Mouse (Mus musculus): ENCODE results near the gene Mtf1. TPM values are rescaled to one million over a fixed set of nuclear protein-coding genes. Genes with fewer than 3 reads are reported as not detected.

The Mtf1 gene
- polyA plus RNA-seq, 1 experiment from 2014 or later: 11.7 TPM

- H3K9me3 ChIP-seq: no peaks in the 10 kb centered on the region
- no peak overlapping the region for H3K27ac ChIP-seq
- H3K27me3 ChIP-seq (replicated peaks): no peaks in the 10 kb centered on the region
- peaks cover 23% of the 10 kb centered on the region for H3K36me3 ChIP-seq
- no peak overlapping the region for H3K9ac ChIP-seq
- no peak overlapping the region for H3K4me3 ChIP-seq (replicated peaks)
- 88% methylated on average over 14 of the region's 14 CpGs for WGBS
- no peaks in the 10 kb centered on the region for H3K4me1 ChIP-seq
- no peak overlapping the region for H3K4me2 ChIP-seq
- no peak for ATAC-seq (ENCODE audit: insufficient read depth, low FRiP score, low read depth)
Measured at GRCm38 (mm10) chr4:124838035-124838700, 36.3 kb downstream of the Mtf1 start.

- no peak overlapping the region for H3K4me3 ChIP-seq (replicated peaks)
- H3K27me3 ChIP-seq (replicated peaks): no peaks in the 10 kb centered on the region
- H3K4me1 ChIP-seq: no peaks in the 10 kb centered on the region
- 100% methylated on average over 1 of the region's 1 CpGs for WGBS
- no peak overlapping the region for H3K27ac ChIP-seq
- H3K9ac ChIP-seq: no peak overlapping the region
- no peak for ATAC-seq (ENCODE audit: insufficient read depth, low FRiP score, low read depth)
- peaks cover 19% of the 10 kb centered on the region for H3K36me3 ChIP-seq
- H3K4me2 ChIP-seq: no peak overlapping the region
- no peaks in the 10 kb centered on the region for H3K9me3 ChIP-seq
Measured at GRCm38 (mm10) chr4:124840998-124841397, 39.1 kb downstream of the Mtf1 start.

DNA sequence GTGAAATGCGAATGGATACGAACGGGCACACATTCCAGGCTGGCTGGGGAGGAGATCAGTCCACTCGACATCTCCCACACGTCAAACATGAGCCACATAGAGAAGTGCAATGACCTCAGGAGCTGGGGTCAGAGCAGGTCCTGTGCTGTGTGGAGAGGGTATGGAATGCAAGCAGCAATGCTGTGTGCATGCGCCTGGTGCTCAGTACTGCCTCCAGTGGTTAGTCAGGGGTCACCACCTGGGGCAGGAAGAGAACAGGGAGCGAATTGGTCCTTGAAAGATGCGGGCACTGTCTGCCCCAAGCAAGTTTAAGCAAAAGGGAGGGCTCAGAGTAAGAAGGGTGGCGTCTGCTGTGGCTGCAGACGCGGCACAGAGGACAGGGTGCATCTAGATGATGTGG lies 41.6 kb downstream of the Mtf1 start:
- Histone ChIP-seq H3K36me3 (peaks cover 14% of the 10 kb centered on the region), H3K4me1 (no peaks in the 10 kb centered on the region), H3K4me3 (replicated peaks) (no peak overlapping the region), H3K27ac (no peak overlapping the region), H3K4me2 (no peak overlapping the region), H3K9ac (no peak overlapping the region), H3K9me3 (no peaks in the 10 kb centered on the region), H3K27me3 (replicated peaks) (no peaks in the 10 kb centered on the region)
- no peak for ATAC-seq (ENCODE audit: insufficient read depth, low FRiP score, low read depth)
- WGBS: 56% methylated on average over 11 of the region's 11 CpGs

GRCm38 (mm10) chr4:124847573-124847972 lies 45.7 kb downstream of the Mtf1 start:
- Histone ChIP-seq H3K27ac (no peak overlapping the region), H3K4me2 (no peak overlapping the region), H3K36me3 (0 out of 2 replicates have a peak, but pooled peaks cover 2% of the 10 kb centered on the region), H3K4me1 (peaks cover 21% of the 10 kb centered on the region), H3K9ac (no peak overlapping the region), H3K4me3 (replicated peaks) (no peak overlapping the region), H3K27me3 (replicated peaks) (no peaks in the 10 kb centered on the region), H3K9me3 (no peaks in the 10 kb centered on the region)
- 10% methylated on average over 8 of the region's 8 CpGs for WGBS
- ATAC-seq (ENCODE audit: insufficient read depth, low FRiP score, low read depth): no peak

- WGBS: 2% methylated on average over 24 of the region's 24 CpGs
- Histone ChIP-seq H3K9ac (peak overlapping the region; percentile 76), H3K4me1 (peaks cover 22% of the 10 kb centered on the region), H3K27ac (peak overlapping the region; percentile 94), H3K4me3 (replicated peaks) (peak overlapping the region; percentile 98), H3K27me3 (replicated peaks) (no peaks in the 10 kb centered on the region), H3K9me3 (no peaks in the 10 kb centered on the region), H3K4me2 (peak overlapping the region; percentile 71), H3K36me3 (peaks cover 15% of the 10 kb centered on the region)
- ATAC-seq (ENCODE audit: insufficient read depth, low FRiP score, low read depth): no peak; the same call in 1 of the 2 replicates
Measured at GRCm38 (mm10) chr4:124849631-124850260, 47.8 kb downstream of the Mtf1 start.

DNA sequence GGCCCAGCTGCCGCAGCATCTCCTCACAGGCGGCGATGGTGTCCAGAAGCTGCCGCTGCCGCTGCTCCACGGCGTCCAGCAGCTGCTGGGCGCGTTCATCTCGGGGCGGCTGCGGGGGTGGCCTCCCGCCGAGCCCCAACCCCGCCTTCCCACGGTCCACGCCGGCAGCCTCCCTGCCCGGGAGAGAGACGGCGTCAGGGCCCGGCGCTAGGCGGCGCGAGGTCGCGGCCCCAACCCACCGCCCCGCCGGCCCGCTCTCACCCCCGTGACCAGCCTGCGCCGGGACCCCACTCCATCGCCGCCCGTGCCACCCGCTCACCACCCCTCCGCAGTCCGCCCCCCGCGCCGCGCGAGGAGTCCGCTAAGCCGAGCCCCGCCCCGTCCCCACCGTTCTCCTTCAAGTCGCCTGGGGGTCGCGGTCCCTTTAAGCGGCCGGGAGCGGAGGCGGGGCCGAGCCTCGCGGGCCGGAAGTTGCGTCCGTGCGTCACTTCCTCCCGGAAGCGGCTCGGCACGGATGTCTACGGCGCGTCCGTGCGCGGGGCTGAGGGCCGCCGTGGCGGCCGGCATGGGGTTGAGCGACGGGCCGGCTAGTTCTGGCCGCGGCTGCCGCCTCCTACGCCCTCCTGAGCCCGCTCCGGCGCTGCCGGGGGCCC lies 48.5 kb downstream of the Mtf1 start, which contains the start of gene Yrdc:
Yrdc (plus strand) TSS at position 419 of the 653 bp plus-strand sequence.
- under 1% methylated on average over 85 of the region's 90 CpGs for WGBS
- peak within 1 kb of the TSS; percentile 76 for H3K9ac ChIP-seq
- ATAC-seq (ENCODE audit: insufficient read depth, low FRiP score, low read depth): peak; percentile 94
- no peaks in the 10 kb centered on the region for H3K9me3 ChIP-seq
- H3K4me1 ChIP-seq: peaks cover 22% of the 10 kb centered on the region
- H3K27ac ChIP-seq: peak within 1 kb of the TSS; percentile 94
- H3K4me3 ChIP-seq (replicated peaks): peak within 1 kb of the TSS; percentile 98
- H3K36me3 ChIP-seq: peaks cover 18% of the 10 kb centered on the region
- H3K4me2 ChIP-seq: peak within 1 kb of the TSS; percentile 81
- H3K27me3 ChIP-seq (replicated peaks): no peaks in the 10 kb centered on the region

DNA sequence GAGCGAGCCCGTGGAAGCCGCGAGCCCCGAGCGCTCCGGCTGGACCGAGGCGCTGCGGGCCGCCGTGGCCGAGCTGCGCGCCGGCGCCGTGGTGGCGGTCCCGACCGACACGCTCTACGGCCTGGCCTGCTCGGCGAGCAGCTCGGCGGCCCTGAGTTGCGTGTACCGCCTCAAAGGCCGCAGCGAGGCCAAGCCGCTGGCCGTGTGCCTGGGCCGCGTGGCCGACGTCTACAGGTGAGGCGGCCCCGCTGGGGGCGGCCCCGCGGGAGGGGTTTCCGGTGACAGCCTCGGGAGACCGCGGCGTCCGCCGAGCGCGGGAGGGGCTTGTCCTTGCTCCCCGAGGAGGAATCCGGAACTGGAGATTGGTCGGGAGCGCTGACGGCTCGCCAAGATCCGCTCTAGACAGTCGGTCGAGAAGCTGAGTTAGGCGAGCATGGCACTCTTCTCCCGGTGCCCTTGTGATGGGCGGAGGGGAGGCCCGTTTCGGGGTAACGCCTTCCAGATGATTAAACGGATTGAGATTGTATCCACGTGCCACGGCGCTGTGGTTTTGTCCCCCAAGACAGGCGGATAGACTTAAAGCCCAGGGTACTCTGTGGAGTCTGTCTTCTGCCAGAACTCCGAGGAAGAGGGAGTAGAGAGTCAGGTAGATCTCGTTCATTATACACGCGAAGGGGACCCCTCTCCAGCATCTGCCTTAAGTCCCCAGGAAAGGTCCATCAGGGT lies 49.2 kb downstream of the Mtf1 start, which contains the start of gene 1110065P20Rik:
1110065P20Rik (minus strand) TSS at position 264 of the 726 bp plus-strand sequence.
- under 1% methylated on average over 75 of the region's 75 CpGs for WGBS
- peaks cover 22% of the 10 kb centered on the region for H3K4me1 ChIP-seq
- ATAC-seq (ENCODE audit: insufficient read depth, low FRiP score, low read depth): peak; percentile 65

GRCm38 (mm10) chr4:124856294-124856693 lies 54.4 kb downstream of the Mtf1 start:
- H3K4me1 ChIP-seq: peaks cover 13% of the 10 kb centered on the region
- no peak overlapping the region for H3K4me2 ChIP-seq
- H3K4me3 ChIP-seq (replicated peaks): no peak overlapping the region
- H3K36me3 ChIP-seq: peaks cover 25% of the 10 kb centered on the region
- no peak overlapping the region for H3K9ac ChIP-seq
- H3K27me3 ChIP-seq (replicated peaks): peaks cover 8% of the 10 kb centered on the region
- H3K27ac ChIP-seq: no peak overlapping the region
- H3K9me3 ChIP-seq: no peaks in the 10 kb centered on the region
- no peak for ATAC-seq (ENCODE audit: insufficient read depth, low FRiP score, low read depth)
- WGBS: 93% methylated on average over 8 of the region's 8 CpGs

More for the DNA sequence above, 49.2 kb downstream of the Mtf1 start, which contains the start of gene 1110065P20Rik:
- H3K9ac ChIP-seq: peak within 1 kb of the TSS; percentile 76
- peak within 1 kb of the TSS; percentile 94 for H3K27ac ChIP-seq
- H3K36me3 ChIP-seq: peaks cover 25% of the 10 kb centered on the region
- H3K27me3 ChIP-seq (replicated peaks): no peaks in the 10 kb centered on the region
- no peaks in the 10 kb centered on the region for H3K9me3 ChIP-seq
- peak within 1 kb of the TSS; percentile 81 for H3K4me2 ChIP-seq
- H3K4me3 ChIP-seq (replicated peaks): peak within 1 kb of the TSS; percentile 98

DNA sequence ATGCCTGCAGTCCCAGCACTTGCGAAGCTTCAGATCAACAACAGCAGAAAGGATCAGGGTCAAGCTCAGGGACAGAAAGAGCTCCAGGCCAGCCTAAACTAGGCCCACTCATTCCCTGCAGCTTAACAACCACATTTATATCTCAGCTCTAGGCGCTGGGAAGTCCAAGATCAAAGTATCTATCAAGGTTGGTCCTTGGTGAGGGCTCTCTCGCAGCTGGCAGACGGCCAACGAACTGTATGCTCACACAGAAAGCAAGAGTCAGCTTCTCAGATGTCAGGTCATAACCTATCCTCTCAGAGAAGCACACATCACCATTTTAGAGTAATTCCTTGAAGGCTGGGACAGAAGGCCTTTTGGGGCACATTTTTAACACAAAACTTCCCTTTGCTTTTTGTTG lies 56.5 kb downstream of the Mtf1 start:
- H3K9me3 ChIP-seq: no peaks in the 10 kb centered on the region
- H3K36me3 ChIP-seq: peaks cover 23% of the 10 kb centered on the region
- no peak overlapping the region for H3K9ac ChIP-seq
- H3K27me3 ChIP-seq (replicated peaks): peaks cover 27% of the 10 kb centered on the region
- H3K4me3 ChIP-seq (replicated peaks): no peak overlapping the region
- no peak overlapping the region for H3K27ac ChIP-seq
- no peak overlapping the region for H3K4me2 ChIP-seq
- H3K4me1 ChIP-seq: 0 out of 2 replicates have a peak, but pooled peaks cover 5% of the 10 kb centered on the region
- no peak for ATAC-seq (ENCODE audit: insufficient read depth, low FRiP score, low read depth)
- 57% methylated on average over 5 of the region's 5 CpGs for WGBS

- H3K4me2 ChIP-seq: no peak overlapping the region
- 0 out of 2 replicates have a peak, but pooled peaks cover 5% of the 10 kb centered on the region for H3K4me1 ChIP-seq
- no peak overlapping the region for H3K27ac ChIP-seq
- H3K27me3 ChIP-seq (replicated peaks): peaks cover 32% of the 10 kb centered on the region
- no peak overlapping the region for H3K4me3 ChIP-seq (replicated peaks)
- ATAC-seq (ENCODE audit: insufficient read depth, low FRiP score, low read depth): peak; percentile 56; the same call in 1 of the 2 replicates
- H3K9me3 ChIP-seq: no peaks in the 10 kb centered on the region
- H3K36me3 ChIP-seq: 0 out of 2 replicates have a peak, but pooled peaks cover 6% of the 10 kb centered on the region
- WGBS: 7% methylated on average over 7 of the region's 7 CpGs
- no peak overlapping the region for H3K9ac ChIP-seq
Measured at GRCm38 (mm10) chr4:124860446-124860845, 58.5 kb downstream of the Mtf1 start.

Measured in stomach, embryonic 15.5 days (tissue).